Mouse (Mus musculus) heart, postnatal 36 days (tissue): ENCODE data around the gene Cdh20. TPM values are rescaled to one million over a fixed set of nuclear protein-coding genes. Genes with fewer than 3 reads are reported as not detected.

ENCODE experiments used
- DNase-seq, 2 experiments: peaks; one replicate each; pipeline ENCODE4 v3.0.0; 2021 to 2022
- intact Hi-C: fragments of 180-260 bp; cut with DNase I; formaldehyde crosslinking; loops from one replicate; pipeline ENCODE4 v1.15.1; 2025
- total RNA-seq, 2 experiments: library from RNA; stranded (reverse); gene quantifications; 2 replicates each; pipeline ENCODE4 v1.2.3; 2021

The Cdh20 gene
- total RNA-seq, 2 experiments from 2014 or later: 0.62 to 1.4 TPM

GRCm38 (mm10) chr1:105002179-105002578 is 233.8 kb downstream of the Cdh20 start:
- DNase-seq: no peak
- intact Hi-C loops: no loop called here

- intact Hi-C loops: no loop called here
- no peak for DNase-seq
These were observed 235.5 kb downstream of the Cdh20 start for GRCm38 (mm10) chr1:105003786-105004185.

- DNase-seq: no peak
- intact Hi-C loops: no loop called here
These were observed 244.3 kb downstream of the Cdh20 start for GRCm38 (mm10) chr1:105012616-105013015.

- intact Hi-C loops: no loop called here
- DNase-seq: no peak
These were observed 245.0 kb downstream of the Cdh20 start for GRCm38 (mm10) chr1:105013291-105013690.

GRCm38 (mm10) chr1:105041668-105042067 is 273.3 kb downstream of the Cdh20 start:
- no peak for DNase-seq
- intact Hi-C loops: no loop called here
